Mouse (Mus musculus): ENCODE results near the gene Psmc2. TPM values are rescaled to one million over a fixed set of nuclear protein-coding genes. Genes with fewer than 3 reads are reported as not detected.

Psmc2 gene
- polyA plus RNA-seq, 1 experiment: 9.0 TPM

DNA sequence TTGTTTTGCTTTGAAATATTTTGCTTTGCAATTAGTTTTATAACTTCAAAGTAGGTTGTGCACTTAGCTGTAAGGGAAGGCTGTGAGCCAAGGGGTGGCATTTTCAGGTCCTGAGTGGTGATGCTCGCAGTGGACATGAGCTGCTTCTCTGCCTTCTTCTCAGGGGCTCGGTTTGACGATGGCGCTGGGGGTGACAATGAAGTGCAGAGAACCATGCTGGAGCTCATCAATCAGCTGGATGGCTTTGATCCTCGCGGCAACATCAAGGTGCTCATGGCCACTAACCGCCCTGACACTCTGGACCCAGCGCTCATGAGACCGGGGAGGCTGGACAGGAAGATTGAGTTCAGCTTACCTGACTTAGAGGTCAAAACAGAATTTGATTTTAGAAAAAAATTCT, 17.8 kb downstream of the Psmc2 start:
- H3K36me3 ChIP-seq (replicated peaks; ENCODE audit: low read length): peaks cover 71% of the 10 kb centered on the region
- H3K27me3 ChIP-seq (replicated peaks): no peaks in the 10 kb centered on the region
- H3K4me1 ChIP-seq: no peaks in the 10 kb centered on the region
- H3K9me3 ChIP-seq: no peaks in the 10 kb centered on the region
- no peak for TF ChIP-seq FLI1 (IDR thresholded peaks at IDR 0.05; ENCODE audit: low read length)
- no peak overlapping the region for H3K4me3 ChIP-seq (replicated peaks)

DNA sequence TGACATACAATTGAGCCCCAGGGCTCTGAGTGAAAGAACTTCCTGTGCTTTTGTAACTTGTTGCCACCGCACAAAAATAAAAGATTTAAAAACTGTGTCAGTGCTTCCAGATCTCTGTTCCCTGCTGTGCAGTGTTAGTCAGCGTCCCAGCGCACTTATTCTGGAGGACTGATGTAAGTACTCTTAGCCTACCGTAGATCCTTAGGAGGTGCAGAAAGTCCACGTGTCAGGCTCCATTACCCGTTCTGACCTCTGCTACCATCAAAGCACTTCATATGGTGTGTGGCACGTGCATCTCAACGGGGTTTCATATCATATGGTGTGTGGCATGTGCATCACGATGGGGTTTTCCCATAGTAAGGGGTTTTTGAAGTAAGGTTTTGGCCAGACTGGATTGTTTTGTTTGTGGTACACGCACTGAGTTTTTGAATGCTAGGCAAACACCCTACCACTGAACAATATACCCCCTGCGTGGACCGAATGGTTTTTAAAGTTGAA, 18.7 kb downstream of the Psmc2 start:
- H3K36me3 ChIP-seq (replicated peaks; ENCODE audit: low read length): peaks cover 62% of the 10 kb centered on the region

DNA sequence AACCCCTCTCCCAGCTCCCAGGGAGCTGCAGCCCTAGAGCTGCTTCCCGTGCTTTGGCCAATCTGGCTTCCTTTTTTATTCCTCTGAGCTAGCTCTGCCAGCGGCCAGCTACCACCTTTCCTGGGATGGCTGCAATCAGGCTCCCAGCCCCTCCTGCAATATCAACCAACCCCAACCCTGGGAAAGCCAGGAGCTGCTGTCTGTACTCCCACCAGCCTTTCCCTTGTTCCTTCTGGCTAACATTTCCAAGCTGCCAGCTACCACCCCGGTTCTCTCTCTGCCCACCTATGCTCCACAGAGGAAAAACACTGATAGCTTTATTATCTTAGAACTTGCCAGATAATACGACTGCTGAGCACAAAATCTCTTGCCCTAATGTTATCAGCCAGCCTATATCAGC, 19.8 kb downstream of the Psmc2 start:
- H3K9me3 ChIP-seq: no peaks in the 10 kb centered on the region
- H3K4me3 ChIP-seq (replicated peaks): no peak overlapping the region
- TF ChIP-seq FLI1 (IDR thresholded peaks at IDR 0.05; ENCODE audit: low read length) (no peak), GATA1 (IDR thresholded peaks at IDR 0.05; ENCODE audit: borderline replicate concordance, low read length) (no peak)
- peaks cover 51% of the 10 kb centered on the region for H3K36me3 ChIP-seq (replicated peaks; ENCODE audit: low read length)
- no peaks in the 10 kb centered on the region for H3K27me3 ChIP-seq (replicated peaks)
- H3K4me1 ChIP-seq: no peaks in the 10 kb centered on the region

More for the DNA sequence above, 18.7 kb downstream of the Psmc2 start:
- Histone ChIP-seq H3K4me3 (replicated peaks) (no peak overlapping the region), H3K9me3 (no peaks in the 10 kb centered on the region), H3K4me1 (no peaks in the 10 kb centered on the region), H3K27me3 (replicated peaks) (no peaks in the 10 kb centered on the region)
- TF ChIP-seq GATA1 (IDR thresholded peaks at IDR 0.05; ENCODE audit: borderline replicate concordance, low read length) (no peak), FLI1 (IDR thresholded peaks at IDR 0.05; ENCODE audit: low read length) (no peak)

DNA sequence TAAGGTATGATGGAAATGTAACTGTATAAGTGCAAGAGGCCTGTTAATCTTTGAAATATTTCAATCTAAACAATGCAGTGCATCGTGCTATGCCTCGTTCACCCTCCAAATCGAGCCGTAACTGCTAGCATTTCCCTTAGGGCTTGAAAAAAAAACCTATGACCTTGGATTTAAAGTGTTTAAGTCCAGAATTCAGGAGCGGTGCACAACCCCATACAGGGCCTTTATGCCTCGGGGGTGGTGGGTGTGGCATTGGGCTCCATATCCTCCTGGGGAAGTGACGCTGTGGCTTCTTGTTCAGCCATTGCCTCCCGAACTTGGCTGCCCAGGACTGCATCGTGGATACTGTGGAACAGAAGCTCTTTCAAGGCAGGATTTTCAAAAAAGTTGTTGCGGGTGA, 25.8 kb downstream of the Psmc2 start:
- Histone ChIP-seq H3K36me3 (replicated peaks; ENCODE audit: low read length) (no peaks in the 10 kb centered on the region), H3K4me3 (replicated peaks) (no peak overlapping the region), H3K9me3 (no peaks in the 10 kb centered on the region), H3K4me1 (no peaks in the 10 kb centered on the region), H3K27me3 (replicated peaks) (no peaks in the 10 kb centered on the region)
- no peak for TF ChIP-seq FLI1 (IDR thresholded peaks at IDR 0.05; ENCODE audit: low read length)

DNA sequence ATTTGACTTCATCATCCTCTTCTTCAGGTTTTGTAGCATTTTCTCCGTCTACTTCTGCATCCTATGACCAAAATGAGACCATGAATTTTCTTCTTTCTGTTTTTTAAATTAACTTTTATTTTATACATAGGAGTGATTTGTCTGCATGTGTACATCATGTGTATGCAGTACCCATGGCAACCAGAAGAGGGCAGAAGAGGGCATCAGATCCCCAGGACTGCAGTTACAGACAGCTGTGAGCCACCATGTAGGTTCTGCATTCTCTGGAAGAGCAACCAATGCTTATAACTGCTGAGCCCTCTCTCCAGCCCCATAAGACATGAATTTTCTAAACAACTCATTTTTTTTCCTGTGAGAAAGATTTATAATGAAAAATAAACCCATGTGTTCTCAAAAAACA, 28.9 kb downstream of the Psmc2 start:
- no peak overlapping the region for H3K4me3 ChIP-seq (replicated peaks)
- TF ChIP-seq GATA1 (IDR thresholded peaks at IDR 0.05; ENCODE audit: borderline replicate concordance, low read length) (no peak), FLI1 (IDR thresholded peaks at IDR 0.05; ENCODE audit: low read length) (no peak)
- H3K36me3 ChIP-seq (replicated peaks; ENCODE audit: low read length): no peaks in the 10 kb centered on the region
- no peaks in the 10 kb centered on the region for H3K9me3 ChIP-seq
- no peaks in the 10 kb centered on the region for H3K4me1 ChIP-seq
- H3K27me3 ChIP-seq (replicated peaks): no peaks in the 10 kb centered on the region

DNA sequence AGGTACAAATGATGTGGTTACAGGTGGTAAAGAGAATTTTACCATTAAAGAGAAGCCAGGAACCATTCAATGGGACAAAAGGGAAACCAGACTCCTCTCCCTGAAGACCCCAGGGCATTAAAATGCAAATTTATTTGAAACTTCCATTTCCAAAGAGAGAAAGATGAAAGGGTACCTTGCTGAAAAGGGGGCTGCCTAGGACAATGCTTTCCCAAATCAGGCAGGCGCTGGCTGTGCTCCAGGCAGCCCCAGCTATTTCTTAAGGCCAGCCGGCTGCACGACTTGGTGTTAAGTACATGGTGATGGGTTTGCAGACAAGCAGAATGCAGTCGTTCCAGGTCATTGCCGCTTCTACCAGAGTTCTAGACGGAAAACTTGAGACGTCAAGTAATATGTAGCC, 41.3 kb downstream of the Psmc2 start:
- no peaks in the 10 kb centered on the region for H3K36me3 ChIP-seq (replicated peaks; ENCODE audit: low read length)
- TF ChIP-seq GATA1 (IDR thresholded peaks at IDR 0.05; ENCODE audit: borderline replicate concordance, low read length): no peak
- TF ChIP-seq FLI1 (IDR thresholded peaks at IDR 0.05; ENCODE audit: low read length): no peak
- peaks cover 4% of the 10 kb centered on the region; the same call in 1 of the 2 replicates for H3K9me3 ChIP-seq
- H3K4me3 ChIP-seq (replicated peaks): no peak overlapping the region
- H3K4me1 ChIP-seq: no peaks in the 10 kb centered on the region
- H3K27me3 ChIP-seq (replicated peaks): peaks cover 3% of the 10 kb centered on the region

DNA sequence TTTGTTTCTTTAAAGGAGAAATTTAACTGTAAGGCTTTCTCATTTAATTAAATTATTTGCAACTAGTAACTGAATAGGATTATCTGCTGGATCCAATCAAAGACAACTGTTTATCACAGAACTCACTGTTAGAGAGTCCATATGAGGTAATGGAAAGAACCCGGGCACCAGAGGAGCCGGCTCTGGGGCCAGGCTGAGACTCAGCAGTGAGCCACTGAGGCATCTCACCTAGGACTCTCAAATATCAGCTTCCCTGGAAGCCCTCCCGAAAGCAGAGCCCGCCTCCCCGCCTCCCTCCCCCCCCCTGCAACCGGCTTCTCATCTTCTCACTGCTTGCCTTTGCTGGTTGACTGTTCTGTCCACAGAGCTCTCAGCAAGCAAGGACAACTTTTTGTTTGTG, 42.6 kb downstream of the Psmc2 start:
- H3K27me3 ChIP-seq (replicated peaks): peaks cover 3% of the 10 kb centered on the region
- no peak overlapping the region for H3K4me3 ChIP-seq (replicated peaks)
- H3K36me3 ChIP-seq (replicated peaks; ENCODE audit: low read length): no peaks in the 10 kb centered on the region
- H3K4me1 ChIP-seq: no peaks in the 10 kb centered on the region
- H3K9me3 ChIP-seq: peaks cover 4% of the 10 kb centered on the region; the same call in 1 of the 2 replicates
- no peak for TF ChIP-seq FLI1 (IDR thresholded peaks at IDR 0.05; ENCODE audit: low read length)
- no peak for TF ChIP-seq GATA1 (IDR thresholded peaks at IDR 0.05; ENCODE audit: borderline replicate concordance, low read length)

DNA sequence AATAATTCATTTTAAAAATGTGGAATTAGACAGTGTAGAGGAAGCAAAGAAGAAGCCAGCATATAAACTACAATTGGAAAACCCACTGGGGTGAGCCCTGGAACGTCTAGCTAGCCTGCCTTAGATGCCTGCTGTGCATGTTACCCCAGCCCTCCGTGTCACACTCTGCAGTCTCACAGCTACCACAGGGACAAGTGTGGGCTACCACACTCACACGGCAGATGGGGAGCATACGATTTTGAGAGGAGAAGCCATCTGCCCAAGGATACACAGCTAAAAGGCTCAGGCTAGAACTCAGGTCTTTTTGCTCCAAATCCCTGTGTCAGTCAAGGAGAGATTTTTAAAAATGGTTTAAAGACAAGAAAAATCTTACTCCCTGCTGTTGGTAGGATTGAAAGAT, 43.8 kb downstream of the Psmc2 start:
- Histone ChIP-seq H3K9me3 (0 out of 2 replicates have a peak, but pooled peaks cover 4% of the 10 kb centered on the region), H3K27me3 (replicated peaks) (no peaks in the 10 kb centered on the region), H3K4me3 (replicated peaks) (no peak overlapping the region), H3K4me1 (no peaks in the 10 kb centered on the region), H3K36me3 (replicated peaks; ENCODE audit: low read length) (no peaks in the 10 kb centered on the region)
- no peak for TF ChIP-seq FLI1 (IDR thresholded peaks at IDR 0.05; ENCODE audit: low read length)
- no peak for TF ChIP-seq GATA1 (IDR thresholded peaks at IDR 0.05; ENCODE audit: borderline replicate concordance, low read length)

DNA sequence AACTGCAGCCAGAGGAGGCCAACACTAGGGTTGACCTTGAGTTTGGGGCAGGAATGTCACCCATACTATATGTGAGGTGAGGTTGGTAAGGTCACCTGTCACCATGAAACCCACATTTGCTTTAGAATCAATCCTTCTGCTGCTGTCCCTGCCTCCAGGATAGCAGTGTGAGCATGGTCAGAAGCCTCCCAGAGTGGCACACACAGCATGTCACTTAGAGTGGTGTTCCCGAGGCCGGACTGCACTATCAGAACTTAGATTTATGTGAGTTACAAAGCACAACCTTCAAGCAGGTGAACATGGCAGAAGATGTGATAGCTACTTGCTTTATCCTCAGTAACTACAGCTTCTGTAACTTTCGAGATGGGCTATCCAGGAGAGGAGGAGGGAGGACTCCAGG, 46.7 kb downstream of the Psmc2 start:
- no peaks in the 10 kb centered on the region for H3K4me1 ChIP-seq
- no peaks in the 10 kb centered on the region for H3K27me3 ChIP-seq (replicated peaks)
- TF ChIP-seq FLI1 (IDR thresholded peaks at IDR 0.05; ENCODE audit: low read length) (no peak), GATA1 (IDR thresholded peaks at IDR 0.05; ENCODE audit: borderline replicate concordance, low read length) (no peak)
- H3K4me3 ChIP-seq (replicated peaks): no peak overlapping the region
- H3K36me3 ChIP-seq (replicated peaks; ENCODE audit: low read length): no peaks in the 10 kb centered on the region
- no peaks in the 10 kb centered on the region for H3K9me3 ChIP-seq

DNA sequence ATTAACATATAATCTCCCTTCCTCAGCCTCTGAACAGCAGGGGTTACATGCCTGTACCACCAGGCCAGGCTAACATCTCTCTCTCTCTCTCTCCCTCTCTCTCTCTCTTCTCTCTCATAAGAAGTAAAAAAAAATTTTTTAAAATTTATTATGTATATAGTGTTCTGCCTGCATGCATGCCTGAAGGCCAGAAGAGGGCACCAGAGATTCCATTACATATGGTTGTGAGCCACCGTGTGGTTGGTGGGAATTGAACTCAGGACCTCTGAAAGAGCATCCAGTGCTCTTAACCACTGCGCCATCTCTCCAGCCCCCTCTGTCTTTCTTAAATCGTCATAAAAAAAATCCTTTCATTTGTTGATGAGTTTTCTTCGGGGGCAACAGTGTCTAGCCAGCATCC, 59.6 kb downstream of the Psmc2 start:
- Histone ChIP-seq H3K27me3 (replicated peaks) (peaks cover 2% of the 10 kb centered on the region), H3K36me3 (replicated peaks; ENCODE audit: low read length) (no peaks in the 10 kb centered on the region), H3K4me1 (0 out of 2 replicates have a peak, but pooled peaks cover 4% of the 10 kb centered on the region), H3K4me3 (replicated peaks) (no peak overlapping the region), H3K9me3 (no peaks in the 10 kb centered on the region)
- TF ChIP-seq FLI1 (IDR thresholded peaks at IDR 0.05; ENCODE audit: low read length) (no peak), GATA1 (IDR thresholded peaks at IDR 0.05; ENCODE audit: borderline replicate concordance, low read length) (no peak)
